Mouse (Mus musculus): ENCODE data around the gene Pawr.

The Pawr gene

DNA sequence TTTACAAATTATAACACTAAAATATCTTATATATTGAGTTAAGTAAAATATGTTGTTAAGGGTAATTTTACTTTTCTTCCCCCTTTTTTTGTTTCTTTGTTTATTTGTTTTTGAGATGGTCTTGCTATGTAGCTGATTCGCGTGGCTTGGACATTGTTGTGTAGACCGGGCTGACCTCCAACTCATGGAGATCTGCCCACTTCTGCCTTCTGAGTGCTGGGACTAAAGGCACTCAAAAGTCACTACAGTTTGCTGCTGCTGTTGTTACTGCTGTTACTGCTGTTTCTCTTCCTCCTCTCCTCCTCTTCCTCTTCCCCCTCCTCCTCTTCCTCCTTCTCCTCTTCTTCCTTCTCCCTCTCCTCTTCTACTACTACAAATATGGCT is 23.5 kb downstream of the Pawr start:
- DNase-seq (ENCODE audit: low spot score in 2 of 2): no peak

DNA sequence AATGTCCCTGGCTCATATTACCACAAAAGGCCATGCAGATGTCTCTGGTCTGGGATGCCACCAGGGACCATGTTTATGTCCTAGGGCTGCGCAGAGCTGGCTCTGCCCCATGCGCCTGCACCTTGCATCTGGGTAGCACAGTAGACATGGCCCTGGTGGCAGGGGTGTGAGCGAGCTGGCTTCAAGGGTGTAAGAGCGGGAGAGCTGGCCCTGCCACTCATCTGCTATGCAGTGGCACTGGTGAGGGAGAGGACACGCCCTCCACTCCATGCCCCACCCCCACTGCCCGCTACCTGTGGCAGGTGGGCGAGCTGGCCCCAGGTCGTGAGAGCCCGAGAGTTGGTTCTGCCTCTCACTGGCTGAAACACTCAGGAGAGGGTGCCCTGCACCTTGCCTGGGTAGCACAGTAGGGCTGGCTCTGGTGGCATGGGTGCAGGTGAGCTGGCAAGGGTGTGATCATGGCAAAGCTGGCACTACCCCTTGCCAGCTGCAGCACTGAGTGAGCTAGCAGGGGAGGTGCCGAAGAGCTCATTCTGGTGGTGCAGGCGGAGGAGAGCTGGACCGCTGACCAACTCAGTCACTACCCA is 24.8 kb downstream of the Pawr start:
- no peak for DNase-seq (ENCODE audit: low spot score in 2 of 2)

DNA sequence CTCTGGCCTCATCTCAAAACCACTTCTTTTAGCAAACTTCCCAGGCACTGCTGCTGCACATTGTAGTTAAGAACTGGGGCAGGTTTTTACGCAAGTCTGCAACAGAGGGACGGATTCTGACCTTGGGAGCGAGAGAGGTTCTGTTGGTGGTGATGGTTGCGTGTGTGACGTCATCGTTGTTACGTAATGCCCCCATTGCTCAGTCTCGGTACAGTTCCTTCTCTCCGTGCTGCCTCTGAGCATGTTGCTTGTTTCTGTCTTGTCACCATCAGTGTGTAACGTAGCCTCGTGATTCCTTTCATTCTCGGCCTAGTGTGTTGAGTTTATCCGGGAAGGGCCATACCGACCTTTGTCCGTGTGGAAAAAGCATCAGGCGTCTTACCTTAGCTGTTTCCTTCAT is 28.1 kb downstream of the Pawr start:
- DNase-seq (ENCODE audit: low spot score in 2 of 2): no peak

DNA sequence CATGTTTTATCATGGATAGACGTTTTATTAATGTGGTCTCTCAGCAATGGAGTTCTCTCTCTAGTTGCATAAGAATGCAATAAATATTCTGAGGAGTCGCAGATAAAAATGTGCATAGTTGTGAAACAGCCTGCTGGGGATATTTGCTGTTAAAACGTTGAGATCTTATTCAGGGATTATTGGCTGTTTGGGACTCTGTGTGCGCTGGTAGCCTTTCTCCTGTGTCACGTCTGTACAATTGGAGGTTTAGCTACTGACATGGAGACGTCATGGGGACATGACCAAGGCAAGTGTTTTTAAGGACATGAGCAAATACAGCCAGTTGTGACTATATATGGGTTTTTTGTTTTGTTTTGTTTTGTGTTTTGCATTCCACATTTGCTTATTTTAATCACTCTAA is 28.9 kb downstream of the Pawr start:
- no peak for DNase-seq (ENCODE audit: low spot score in 2 of 2)

DNA sequence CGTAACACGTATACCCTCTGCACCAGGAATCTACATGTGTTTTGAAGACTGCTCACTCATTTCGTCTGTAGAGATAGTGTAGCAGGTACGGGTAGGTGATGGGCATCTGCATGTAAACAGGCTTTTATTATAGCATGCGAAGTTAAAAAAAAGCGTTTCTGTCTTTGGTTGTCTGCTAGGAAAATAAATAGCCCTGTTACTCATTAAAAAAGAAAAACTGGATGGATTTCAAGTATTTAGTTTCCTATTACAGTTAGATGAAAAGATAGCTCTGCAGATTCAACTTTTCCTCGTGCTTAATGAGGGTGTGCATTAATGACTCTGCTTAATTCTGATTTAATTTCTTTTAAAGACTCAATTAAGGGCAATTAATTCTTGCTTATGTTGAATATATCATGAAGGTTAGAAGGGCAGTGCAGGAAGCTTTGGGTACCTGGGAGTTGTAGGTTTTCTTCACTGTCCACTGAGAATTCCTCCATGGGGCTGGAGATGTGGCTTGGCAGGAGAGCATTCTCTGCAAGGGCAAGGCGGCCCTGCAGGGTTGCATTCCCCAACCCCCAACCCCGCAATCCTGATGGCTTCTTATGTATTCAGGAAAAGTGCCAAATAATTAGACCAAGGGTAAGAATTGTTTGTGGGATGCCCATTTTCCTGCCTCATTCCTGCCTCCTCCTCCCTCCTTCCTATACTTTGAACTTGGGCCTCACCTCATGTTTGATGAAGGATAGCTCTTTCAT is 29.7 kb downstream of the Pawr start:
- no peak for DNase-seq (ENCODE audit: low spot score in 2 of 2)

DNA sequence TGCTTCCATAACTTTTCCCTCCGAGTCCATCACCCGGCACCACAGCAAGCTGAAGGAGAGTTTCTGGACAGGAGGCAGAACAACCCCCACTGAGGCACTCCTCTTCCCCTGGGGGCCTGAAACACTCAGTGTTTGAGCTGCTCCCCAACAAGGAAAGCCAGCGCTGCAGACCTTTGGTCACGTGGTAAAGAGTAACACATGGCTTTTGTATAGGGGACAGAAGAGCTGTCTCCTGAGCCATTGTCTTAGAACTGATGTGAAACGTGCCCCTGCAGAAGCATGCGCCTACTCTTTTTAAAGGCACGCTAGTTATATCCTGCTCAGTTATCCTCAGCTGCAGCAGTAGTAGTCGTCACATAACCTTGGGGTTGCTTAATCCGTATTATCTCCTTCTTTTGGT is 32.0 kb downstream of the Pawr start:
- DNase-seq (ENCODE audit: low spot score in 2 of 2): no peak

DNA sequence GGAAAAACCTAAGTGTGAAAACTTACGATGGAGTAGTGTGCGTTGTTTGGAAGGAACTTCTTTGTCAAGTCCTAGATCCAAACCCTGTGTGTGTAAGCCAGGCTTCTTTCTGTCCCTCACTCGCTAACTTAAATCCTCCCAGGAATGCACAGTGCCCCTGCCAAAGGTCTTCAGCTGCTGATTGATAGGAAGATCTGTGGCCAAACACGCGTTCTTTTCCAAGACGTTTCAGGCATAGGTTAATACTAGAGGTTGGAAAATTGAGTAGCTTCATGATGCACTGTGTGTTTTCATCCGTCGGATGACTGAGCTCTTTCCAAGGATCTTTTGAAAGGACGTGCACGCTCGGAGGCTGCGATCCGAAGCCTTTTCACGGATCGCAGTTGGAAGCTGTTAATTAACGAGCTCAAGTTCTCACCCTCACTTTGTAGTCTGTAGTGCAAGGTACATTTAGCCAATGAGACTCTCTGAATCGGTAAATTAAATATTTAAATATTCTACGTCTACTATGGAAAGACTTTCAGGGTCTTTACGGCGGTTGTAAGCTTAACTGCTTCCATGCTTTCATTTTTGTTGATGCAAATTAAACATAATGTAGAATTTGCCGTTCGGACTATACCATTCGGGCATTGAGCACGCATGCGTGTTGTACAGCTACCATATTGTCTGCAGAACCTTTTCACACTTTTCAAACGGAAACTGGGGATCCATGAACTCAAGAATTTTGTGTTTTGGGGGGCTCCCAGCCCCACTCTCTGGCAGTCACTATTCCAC is 33.2 kb downstream of the Pawr start:
- no peak for DNase-seq (ENCODE audit: low spot score in 2 of 2)

DNA sequence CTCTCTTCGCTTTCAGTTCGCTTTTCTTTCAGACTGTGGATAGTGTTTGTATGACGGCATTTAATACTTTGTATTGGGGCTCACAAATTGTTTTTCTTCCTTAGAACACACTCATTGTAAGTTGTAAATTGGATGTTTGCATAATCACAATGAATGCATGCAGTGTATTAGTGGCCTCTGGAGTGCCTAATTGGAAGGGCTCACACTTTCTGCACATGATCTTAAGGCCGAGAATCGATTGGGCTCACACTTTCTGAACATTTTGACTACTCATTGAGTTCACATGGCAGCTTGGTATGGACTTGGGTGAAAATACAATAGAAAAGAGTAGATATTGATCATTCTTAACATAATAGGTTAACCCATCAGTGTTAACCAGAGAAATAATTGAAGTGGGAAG is 34.3 kb downstream of the Pawr start:
- DNase-seq (ENCODE audit: low spot score in 2 of 2): no peak

DNA sequence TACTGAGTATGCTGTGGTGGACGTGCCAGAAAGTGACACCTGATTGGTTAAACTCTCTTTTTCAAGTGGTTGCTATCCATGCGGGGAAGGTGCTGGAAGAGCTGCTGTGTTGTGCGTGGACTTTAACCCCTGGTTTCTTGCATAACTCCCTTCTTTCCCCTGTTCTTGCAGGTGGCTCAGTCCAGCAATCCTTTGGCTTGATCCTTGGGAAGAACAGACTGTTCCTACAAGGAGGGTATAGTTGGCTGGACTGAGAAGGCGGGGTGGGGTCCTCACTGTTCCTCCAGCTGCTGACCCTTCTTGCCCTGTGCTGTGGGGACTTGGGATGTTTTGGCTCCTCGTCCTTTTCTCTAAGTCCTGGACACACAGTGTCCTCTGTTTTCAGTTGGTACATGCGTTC is 36.4 kb downstream of the Pawr start:
- DNase-seq (ENCODE audit: low spot score in 2 of 2): no peak

DNA sequence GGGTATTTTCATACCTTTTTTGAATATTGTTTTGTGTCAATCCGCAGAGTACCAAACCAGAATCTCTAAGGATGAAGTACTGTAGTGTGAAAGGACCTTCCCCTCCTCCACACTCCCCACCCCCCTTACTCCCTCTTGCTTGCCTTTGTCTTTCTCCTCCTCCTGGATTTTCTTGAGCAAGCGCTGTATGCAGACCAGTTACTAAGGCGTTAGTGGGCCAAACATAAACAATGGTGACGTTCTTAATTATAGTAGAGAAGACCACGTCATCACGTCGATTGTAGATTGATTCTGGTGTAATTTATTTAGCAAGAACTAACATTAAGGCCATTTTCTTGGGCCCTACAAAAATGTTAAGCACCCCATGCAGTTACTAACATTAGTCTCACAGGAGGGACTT is 40.3 kb downstream of the Pawr start:
- DNase-seq (ENCODE audit: low spot score in 2 of 2): no peak

DNA sequence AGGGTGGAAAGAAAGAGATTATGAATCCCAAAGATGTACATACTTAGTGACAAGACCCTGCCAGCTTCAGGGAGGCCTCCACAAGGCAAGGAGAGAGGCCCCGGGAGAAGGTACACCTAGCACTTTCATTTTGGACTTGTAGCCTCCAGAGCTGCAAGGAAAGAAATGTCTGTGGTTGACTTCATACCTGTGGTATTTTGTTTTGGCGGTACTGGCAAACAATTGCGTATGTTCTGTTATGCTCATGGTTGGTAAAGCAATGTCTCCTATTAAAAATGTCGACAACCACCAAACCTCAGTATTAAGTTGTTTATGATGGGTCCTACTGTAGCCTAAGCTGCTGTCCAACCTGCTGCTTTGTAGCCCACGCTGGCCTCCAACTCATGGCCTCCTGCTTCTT is 40.9 kb downstream of the Pawr start:
- no peak for DNase-seq (ENCODE audit: low spot score in 2 of 2)

DNA sequence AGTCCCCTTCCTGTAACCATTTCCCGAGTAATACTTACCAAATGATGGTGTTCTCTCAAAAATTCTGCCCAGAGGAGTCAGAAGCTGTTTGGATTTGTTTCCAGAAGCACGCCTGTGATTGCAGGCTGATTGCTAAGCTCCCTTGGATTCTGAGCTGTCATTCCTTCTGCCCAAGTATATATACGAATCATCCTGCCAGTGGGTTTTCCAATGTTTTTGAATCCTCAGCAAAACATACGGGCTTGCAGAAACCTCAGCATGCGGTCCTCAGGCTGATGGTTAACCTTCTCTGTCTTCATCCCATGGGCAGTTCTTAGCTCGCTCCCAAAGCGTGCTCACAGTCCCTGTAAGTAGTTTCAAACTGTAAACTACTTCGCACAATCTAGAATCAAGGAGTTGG is 43.9 kb downstream of the Pawr start:
- DNase-seq (ENCODE audit: low spot score in 2 of 2): no peak

DNA sequence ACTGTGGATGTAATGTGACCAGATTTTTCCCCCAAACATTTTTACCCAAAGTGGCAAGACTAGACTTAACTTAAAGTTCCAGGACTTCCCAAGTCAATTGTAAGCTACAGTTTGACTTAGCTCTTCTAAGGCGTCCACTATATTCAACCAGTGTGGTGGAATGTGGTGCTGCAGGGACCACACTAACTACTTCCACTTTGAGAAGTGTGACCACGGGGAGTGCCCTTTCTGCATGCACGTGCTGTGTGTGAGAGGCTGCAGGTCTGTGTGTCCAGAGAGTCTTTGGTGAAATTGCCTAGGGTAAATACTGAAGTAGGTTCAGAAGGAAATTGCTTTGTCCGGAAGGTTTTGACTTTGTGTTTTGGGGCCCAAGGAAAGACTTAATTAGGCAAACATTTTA is 44.4 kb downstream of the Pawr start:
- no peak for DNase-seq (ENCODE audit: low spot score in 2 of 2)

DNA sequence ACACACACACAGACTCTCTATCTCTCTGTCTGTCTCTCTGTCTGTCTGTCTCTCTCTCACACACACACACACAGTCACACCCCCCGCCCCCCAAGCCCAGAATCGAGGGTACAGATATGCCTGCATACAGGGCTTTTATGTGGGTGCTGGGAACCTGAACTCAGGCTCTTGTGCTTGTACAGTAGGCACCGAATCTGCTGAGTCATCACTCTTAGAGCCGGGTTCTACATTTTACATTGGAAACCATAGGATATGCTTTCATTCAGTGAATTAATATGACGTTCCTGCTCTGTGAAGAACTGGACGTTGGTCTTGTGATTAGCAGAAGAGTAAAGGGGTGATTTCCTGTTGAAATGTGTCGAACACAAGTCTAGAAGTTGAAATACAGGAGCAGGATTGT is 45.4 kb downstream of the Pawr start:
- no peak for DNase-seq (ENCODE audit: low spot score in 2 of 2)

DNA sequence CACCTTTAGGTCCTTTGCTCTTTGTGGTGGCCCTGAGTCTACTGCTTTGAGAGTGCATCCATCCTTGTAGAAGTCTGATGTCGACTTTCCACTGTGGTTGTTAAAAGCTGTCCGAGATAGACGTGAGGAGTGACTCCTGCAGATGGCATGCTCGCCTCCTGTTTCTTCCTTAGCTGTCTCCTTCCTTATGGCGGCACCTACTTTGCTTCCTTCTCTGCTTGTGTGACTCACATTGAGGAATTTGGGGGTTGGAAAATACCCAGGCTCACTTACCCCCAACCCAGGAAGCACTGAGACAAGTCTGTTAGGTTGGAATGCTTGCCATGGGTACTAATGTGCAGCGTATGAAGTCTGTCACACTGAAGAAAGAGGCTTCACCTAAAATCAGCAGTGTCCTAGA is 46.1 kb downstream of the Pawr start:
- DNase-seq (ENCODE audit: low spot score in 2 of 2): no peak

DNA sequence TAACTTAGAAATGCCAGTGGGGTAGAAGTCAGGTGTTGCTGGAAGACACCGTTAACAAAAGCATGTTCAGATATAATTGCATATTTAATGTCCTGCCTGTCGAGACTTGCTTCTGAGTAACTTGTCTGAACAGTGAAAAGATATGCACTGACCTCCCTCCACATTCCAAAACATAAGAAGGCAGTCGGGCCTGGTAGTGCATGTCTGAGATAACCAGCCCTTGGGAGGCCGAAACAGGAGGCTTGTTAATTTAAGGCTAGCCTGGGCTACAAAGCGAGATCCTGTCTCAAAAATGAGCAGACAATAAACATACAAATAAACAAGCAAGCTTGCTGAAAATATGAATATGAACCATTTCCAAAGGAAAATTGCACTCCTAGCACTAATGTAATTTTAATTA is 46.6 kb downstream of the Pawr start:
- no peak for DNase-seq (ENCODE audit: low spot score in 2 of 2)

DNA sequence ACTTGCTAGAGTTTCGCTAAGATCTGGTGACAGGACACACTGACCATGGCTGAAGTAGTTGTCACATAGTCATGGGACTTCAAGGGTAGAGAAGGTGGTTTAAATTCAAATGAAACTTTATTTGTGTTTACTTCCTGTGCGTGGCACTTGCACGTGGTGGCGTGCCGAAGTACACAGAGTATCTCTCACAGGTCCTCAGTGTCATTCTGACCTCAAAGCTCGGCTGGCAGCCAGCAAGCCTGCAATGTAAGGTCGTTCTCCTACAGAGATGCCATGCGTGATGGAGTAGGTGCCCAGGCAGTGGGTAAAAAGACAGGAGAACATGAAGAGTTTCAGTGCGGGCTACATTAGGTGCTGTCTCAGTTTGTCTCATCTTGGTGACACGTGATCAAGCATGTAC is 48.8 kb downstream of the Pawr start:
- no peak for DNase-seq (ENCODE audit: low spot score in 2 of 2)

DNA sequence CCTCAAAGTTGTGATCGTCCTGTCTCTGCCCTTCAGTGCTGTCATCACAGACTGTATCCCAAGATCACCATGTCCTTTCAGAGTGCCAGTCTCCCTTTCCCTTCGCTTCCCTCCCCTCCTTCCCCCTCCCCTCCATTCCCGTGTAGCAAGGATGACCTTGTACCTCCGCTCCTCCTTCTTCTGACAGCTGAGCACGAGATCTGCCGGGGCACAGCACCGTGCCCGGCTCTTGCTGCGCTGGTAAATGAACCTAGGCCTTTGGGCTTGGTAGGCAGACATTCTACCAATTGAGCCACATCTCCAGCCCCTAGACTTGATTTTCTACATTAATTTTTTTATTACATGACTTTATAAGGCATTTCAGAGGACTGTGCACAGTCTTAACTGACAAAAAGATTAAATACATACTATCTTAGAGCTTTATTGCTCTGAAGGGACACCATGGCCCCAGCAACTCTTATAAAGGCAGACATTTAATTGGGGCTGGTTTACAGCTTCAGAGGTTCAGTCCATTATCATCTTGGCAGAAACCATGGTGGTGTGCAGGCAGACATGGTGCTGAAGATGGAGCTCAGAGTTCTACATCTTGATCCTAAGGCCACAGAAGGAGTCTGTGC is 52.3 kb downstream of the Pawr start:
- DNase-seq (ENCODE audit: low spot score in 2 of 2): no peak

DNA sequence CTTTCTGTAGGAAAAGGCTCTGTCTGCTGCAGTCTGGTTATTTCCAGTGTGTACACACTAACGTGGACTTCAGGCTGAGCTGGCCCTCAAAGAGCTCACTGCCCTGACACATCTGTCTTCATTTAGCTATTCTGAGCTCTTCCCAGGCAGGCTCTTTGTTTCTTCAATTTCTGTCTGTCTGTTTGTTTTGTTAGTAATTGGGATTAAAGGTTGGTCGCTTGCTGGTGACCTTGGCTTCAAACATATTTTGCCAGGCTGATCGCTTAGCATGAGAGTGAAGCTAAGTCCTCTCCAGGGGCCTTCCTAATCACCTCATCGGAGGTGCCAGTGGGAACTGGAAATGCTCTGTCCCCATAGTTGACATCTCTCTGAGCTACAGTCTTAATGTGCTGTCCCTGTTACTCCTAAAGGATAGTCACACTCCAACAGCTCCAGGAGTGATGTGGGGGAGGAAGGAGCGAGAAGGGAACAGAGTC is 53.6 kb downstream of the Pawr start:
- no peak for DNase-seq (ENCODE audit: low spot score in 2 of 2)

DNA sequence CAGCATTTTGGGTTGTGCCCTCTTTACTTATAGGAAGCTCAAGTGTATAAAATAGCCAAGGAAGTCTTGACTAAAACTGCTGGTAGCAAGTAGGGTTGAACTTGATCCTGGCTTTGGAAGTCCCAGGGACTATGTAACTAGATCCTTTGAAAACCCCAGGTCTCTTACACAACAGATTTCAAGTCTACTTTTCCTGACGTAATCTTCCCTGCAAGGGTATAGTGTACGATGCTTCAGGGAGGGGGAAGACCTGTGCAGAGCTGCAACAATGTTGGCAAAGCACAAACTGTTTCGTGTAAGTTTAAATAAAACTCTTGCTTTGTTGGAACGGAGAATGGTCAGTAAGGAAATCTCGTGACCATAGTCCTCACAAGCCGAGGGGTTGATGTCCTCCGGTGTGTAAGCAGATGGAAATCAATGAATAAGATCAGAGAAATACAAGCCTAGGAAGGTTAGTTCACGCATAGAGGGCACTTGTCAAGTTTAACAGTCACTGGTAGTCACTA is 56.5 kb downstream of the Pawr start:
- DNase-seq (ENCODE audit: low spot score in 2 of 2): no peak

DNA sequence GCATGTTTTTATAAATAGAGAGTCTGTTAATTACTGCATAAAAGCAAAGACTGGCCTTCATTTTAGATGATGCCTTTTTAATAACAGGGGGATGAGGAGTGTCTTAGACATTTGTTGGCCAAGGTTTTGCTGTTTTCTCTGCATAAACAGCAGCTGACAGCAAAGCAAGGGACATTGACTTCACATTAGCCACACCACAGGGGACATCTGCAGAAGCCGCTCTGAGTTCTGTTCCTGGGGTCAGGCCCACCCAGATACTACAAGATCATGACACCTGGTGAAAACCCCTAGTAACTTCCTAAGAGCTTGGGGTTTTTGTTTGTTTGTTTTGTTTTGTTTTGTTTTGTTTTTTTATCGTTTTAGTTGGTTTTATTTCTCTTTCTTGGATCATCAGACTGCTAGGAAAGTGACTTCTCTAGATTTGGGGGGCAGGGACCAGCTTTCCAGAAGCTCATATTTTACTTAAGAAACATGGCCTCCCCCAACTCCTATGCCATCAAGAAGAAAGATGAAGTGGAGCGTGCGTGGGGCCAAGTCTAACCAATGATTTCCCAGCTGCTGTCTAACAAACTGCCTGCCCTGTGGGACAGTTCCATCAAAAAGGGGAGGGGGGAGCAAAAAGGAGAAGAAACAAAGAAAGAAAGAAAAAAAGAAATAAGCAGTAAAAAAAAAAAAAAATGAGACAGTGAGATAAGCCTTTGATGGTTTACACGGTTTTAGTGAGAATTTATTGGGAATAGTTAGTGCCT is 57.4 kb downstream of the Pawr start:
- no peak for DNase-seq (ENCODE audit: low spot score in 2 of 2)

DNA sequence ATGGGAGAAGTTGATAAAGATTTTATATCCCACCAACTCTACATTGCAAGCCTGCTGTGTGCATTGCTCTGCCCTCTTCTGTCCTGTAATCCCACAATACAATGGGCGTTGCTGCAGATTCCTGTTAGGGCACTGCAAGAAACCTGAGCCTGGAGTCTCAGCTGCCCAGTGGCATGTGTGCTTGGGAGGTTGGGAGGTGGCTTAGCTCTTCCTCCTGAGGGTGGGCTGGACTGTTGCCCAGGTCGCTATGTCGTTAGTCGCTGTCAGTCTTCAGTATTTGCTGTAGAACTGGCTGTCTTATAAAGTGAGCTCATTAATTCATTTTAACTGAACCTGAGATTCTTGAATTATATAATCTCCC is 58.0 kb downstream of the Pawr start:
- DNase-seq (ENCODE audit: low spot score in 2 of 2): no peak
